Mouse (Mus musculus) heart, embryonic 11.5 days (tissue): ENCODE results near the gene Smad6. TPM values are rescaled to one million over a fixed set of nuclear protein-coding genes. Genes with fewer than 3 reads are reported as not detected.

Experiments
- ATAC-seq: fragments of 200-750 bp; cut with Nextera tagmentation; replicated peaks from 2 replicates; pipeline ENCODE4 v1.8.0; 2017; ENCODE audit warnings: moderate library complexity; ENCODE audit not compliant: insufficient number of reproducible peaks, low FRiP score, low TSS enrichment
- H3K27ac ChIP-seq: fragments of 300-500 bp; sonication (generic); 2 replicates; pipeline ENCODE4 v1.5.1; 2014; ENCODE audit warnings: mild to moderate bottlenecking, low read depth, low read length
- H3K27me3 ChIP-seq: fragments of 300-500 bp; sonication (generic); 2 replicates; pipeline ENCODE4 v1.6.1; 2014; ENCODE audit warnings: mild to moderate bottlenecking, low read length, mixed read lengths; ENCODE audit not compliant: control insufficient read depth, insufficient read depth
- H3K36me3 ChIP-seq: fragments of 300-500 bp; sonication (generic); 2 replicates; pipeline ENCODE4 v1.6.1; 2014; ENCODE audit warnings: mild to moderate bottlenecking, low read length, moderate library complexity, mixed read lengths; ENCODE audit not compliant: control insufficient read depth, insufficient read depth
- H3K4me1 ChIP-seq: fragments of 300-500 bp; sonication (generic); 2 replicates; pipeline ENCODE4 v1.6.1; 2014; ENCODE audit warnings: low read length; ENCODE audit not compliant: control insufficient read depth, insufficient read depth
- H3K4me2 ChIP-seq: fragments of 300-500 bp; sonication (generic); 2 replicates; pipeline ENCODE4 v1.6.1; 2014; ENCODE audit warnings: mild to moderate bottlenecking, moderate library complexity
- H3K4me3 ChIP-seq: fragments of 300-500 bp; sonication (generic); 2 replicates; pipeline ENCODE4 v1.5.1; 2014; ENCODE audit warnings: low read depth, low read length
- H3K9ac ChIP-seq: fragments of 300-500 bp; sonication (generic); 2 replicates; pipeline ENCODE4 v1.6.1; 2014; ENCODE audit warnings: mild to moderate bottlenecking, low read depth, low read length, moderate library complexity
- H3K9me3 ChIP-seq: fragments of 300-500 bp; sonication (generic); replicated peaks from 2 replicates; pipeline ENCODE4 v1.6.1; 2016; ENCODE audit warnings: low read length; ENCODE audit not compliant: control insufficient read depth
- WGBS: fragments of 180-500 bp; shearing (Covaris S2); extraction: QIAGEN DNeasy Blood & Tissue Kit; methylation state at CpG from one replicate; pipeline ENCODE4 v1.1.7; 2014; ENCODE audit not compliant: insufficient replicate concordance; 5-methylcytosine and 5-hydroxymethylcytosine counted together
- polyA plus RNA-seq: library from polyadenylated mRNA; unstranded; fragments of >200 nt; fragmentation: Nextera tagmentation; extraction: Ambion mirVana; gene quantifications from 2 replicates; pipeline ENCODE4 v1.2.1, GENCODE M21; 2014

Gene Smad6
- polyA plus RNA-seq, 1 experiment from 2014 or later, result 31.6 TPM

- H3K4me1 ChIP-seq, result peaks cover 97% of the 10 kb centered on the region
- no peak overlapping the region for H3K4me3 ChIP-seq
- 0 out of 2 replicates have a peak overlapping the region, but pooled peaks have one; percentile 0 for H3K9ac ChIP-seq
- no peaks in the 10 kb centered on the region for H3K9me3 ChIP-seq
- H3K36me3 ChIP-seq, result no peaks in the 10 kb centered on the region
- no peak for ATAC-seq
- no peaks in the 10 kb centered on the region for H3K27me3 ChIP-seq
- peak overlapping the region; percentile 85 for H3K27ac ChIP-seq
- WGBS, result 58% methylated on average over 14 of the region's 14 CpGs
- H3K4me2 ChIP-seq, result peak overlapping the region; percentile 31; the same call in 1 of the 2 replicates
These were observed 54.3 kb downstream of the Smad6 start for GRCm38 (mm10) chr9:63967408-63968172.

- Histone ChIP-seq H3K4me2 (peak overlapping the region; percentile 7), H3K4me1 (peaks cover 97% of the 10 kb centered on the region), H3K27ac (peak overlapping the region; percentile 68), H3K9ac (no peak overlapping the region), H3K36me3 (no peaks in the 10 kb centered on the region), H3K27me3 (no peaks in the 10 kb centered on the region), H3K4me3 (no peak overlapping the region), H3K9me3 (no peaks in the 10 kb centered on the region)
- WGBS, result 36% methylated on average over 4 of the region's 4 CpGs
- no peak for ATAC-seq
These were observed 56.3 kb downstream of the Smad6 start for GRCm38 (mm10) chr9:63965579-63965981.

GRCm38 (mm10) chr9:63961881-63962280 lies 60.0 kb downstream of the Smad6 start:
- Histone ChIP-seq H3K4me2 (no peak overlapping the region), H3K27ac (no peak overlapping the region), H3K9me3 (no peaks in the 10 kb centered on the region), H3K27me3 (no peaks in the 10 kb centered on the region), H3K4me1 (peaks cover 97% of the 10 kb centered on the region), H3K4me3 (no peak overlapping the region), H3K36me3 (no peaks in the 10 kb centered on the region), H3K9ac (no peak overlapping the region)
- no peak for ATAC-seq
- WGBS, result 43% methylated on average over 6 of the region's 6 CpGs

- ATAC-seq, result no peak
These were observed 61.1 kb downstream of the Smad6 start for GRCm38 (mm10) chr9:63960829-63961185.

GRCm38 (mm10) chr9:63959933-63960828 lies 61.7 kb downstream of the Smad6 start:
- H3K27ac ChIP-seq, result peak overlapping the region; percentile 93
- no peaks in the 10 kb centered on the region for H3K27me3 ChIP-seq
- no peak overlapping the region; the same call in 1 of the 2 replicates for H3K4me3 ChIP-seq
- peak overlapping the region; percentile 70 for H3K9ac ChIP-seq
- ATAC-seq, result no peak; the same call in 1 of the 2 replicates
- H3K36me3 ChIP-seq, result no peaks in the 10 kb centered on the region
- H3K4me1 ChIP-seq, result peaks cover 98% of the 10 kb centered on the region
- WGBS, result 4% methylated on average over 21 of the region's 21 CpGs
- peak overlapping the region; percentile 50 for H3K4me2 ChIP-seq
- no peaks in the 10 kb centered on the region for H3K9me3 ChIP-seq

More at GRCm38 (mm10) chr9:63960829-63961185, 61.1 kb downstream of the Smad6 start:
- Histone ChIP-seq H3K4me1 (peaks cover 98% of the 10 kb centered on the region), H3K4me3 (no peak overlapping the region), H3K27ac (peak overlapping the region; percentile 93), H3K36me3 (no peaks in the 10 kb centered on the region), H3K4me2 (peak overlapping the region; percentile 50), H3K9me3 (no peaks in the 10 kb centered on the region), H3K27me3 (no peaks in the 10 kb centered on the region), H3K9ac (no peak overlapping the region)
- WGBS, result 14% methylated on average over 4 of the region's 4 CpGs

- no peak for ATAC-seq
- H3K27ac ChIP-seq, result peak overlapping the region; percentile 93
- no peaks in the 10 kb centered on the region for H3K36me3 ChIP-seq
- peaks cover 94% of the 10 kb centered on the region for H3K4me1 ChIP-seq
- peak overlapping the region; percentile 70 for H3K9ac ChIP-seq
- no peaks in the 10 kb centered on the region for H3K27me3 ChIP-seq
- H3K4me2 ChIP-seq, result peak overlapping the region; percentile 50
- 30% methylated on average over 17 of the region's 17 CpGs for WGBS
- H3K9me3 ChIP-seq, result no peaks in the 10 kb centered on the region
- H3K4me3 ChIP-seq, result no peak overlapping the region; the same call in 1 of the 2 replicates
These were observed 62.5 kb downstream of the Smad6 start for GRCm38 (mm10) chr9:63959129-63959932.

- Histone ChIP-seq H3K27me3 (no peaks in the 10 kb centered on the region), H3K9me3 (no peaks in the 10 kb centered on the region), H3K27ac (peak overlapping the region; percentile 93), H3K4me3 (no peak overlapping the region; the same call in 1 of the 2 replicates), H3K36me3 (peaks cover 1% of the 10 kb centered on the region), H3K4me2 (peak overlapping the region; percentile 50), H3K9ac (peak overlapping the region; percentile 36; the same call in 1 of the 2 replicates), H3K4me1 (peaks cover 92% of the 10 kb centered on the region)
- 14% methylated on average over 15 of the region's 15 CpGs for WGBS
- ATAC-seq, result no peak; the same call in 1 of the 2 replicates
These were observed 63.4 kb downstream of the Smad6 start for GRCm38 (mm10) chr9:63958337-63959030.
